Mouse (Mus musculus) CH12F3 (cell line): ENCODE results near the gene Dda1.

Experiments used
- in situ Hi-C: fragments of 300-500 bp; cut with MboI; formaldehyde crosslinking; loops from 2 replicates; pipeline ENCODE4 v1.14.3; 2020; ENCODE audit warnings: low sequenced_read_pairs

Dda1 gene

GRCm38 (mm10) chr8:71467201-71467600, 1.8 kb upstream of the Dda1 start:
- in situ Hi-C loops, result no loop called here

GRCm38 (mm10) chr8:71468001-71468400, 998 bp upstream of the Dda1 start:
- in situ Hi-C loops, result no loop called here

- in situ Hi-C loops, result no loop called here
Measured at GRCm38 (mm10) chr8:71469411-71469810, 412 bp downstream of the Dda1 start.

- in situ Hi-C loops, result no loop called here
Measured at GRCm38 (mm10) chr8:71470146-71470912, 1.3 kb downstream of the Dda1 start.

- in situ Hi-C loops, result no loop called here
Measured at GRCm38 (mm10) chr8:71470913-71471255, 1.9 kb downstream of the Dda1 start.

DNA sequence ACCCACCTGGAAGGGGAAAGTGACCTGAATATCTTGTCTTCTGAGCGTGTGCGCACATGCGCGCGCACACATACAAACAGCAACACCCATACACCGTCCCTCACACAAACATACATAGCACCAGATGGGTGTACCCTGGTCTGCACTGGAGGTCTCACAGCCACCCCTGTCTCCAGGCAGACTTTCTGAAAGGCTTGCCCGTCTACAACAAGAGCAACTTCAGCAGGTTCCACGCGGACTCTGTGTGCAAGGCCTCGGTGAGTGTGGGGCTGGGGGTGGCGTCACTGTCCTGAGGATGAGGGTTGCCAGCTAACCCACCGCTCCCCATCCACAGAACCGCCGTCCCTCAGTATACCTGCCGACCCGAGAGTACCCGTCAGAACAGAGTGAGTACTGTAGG, 2.9 kb downstream of the Dda1 start:
- in situ Hi-C loops, result no loop called here

DNA sequence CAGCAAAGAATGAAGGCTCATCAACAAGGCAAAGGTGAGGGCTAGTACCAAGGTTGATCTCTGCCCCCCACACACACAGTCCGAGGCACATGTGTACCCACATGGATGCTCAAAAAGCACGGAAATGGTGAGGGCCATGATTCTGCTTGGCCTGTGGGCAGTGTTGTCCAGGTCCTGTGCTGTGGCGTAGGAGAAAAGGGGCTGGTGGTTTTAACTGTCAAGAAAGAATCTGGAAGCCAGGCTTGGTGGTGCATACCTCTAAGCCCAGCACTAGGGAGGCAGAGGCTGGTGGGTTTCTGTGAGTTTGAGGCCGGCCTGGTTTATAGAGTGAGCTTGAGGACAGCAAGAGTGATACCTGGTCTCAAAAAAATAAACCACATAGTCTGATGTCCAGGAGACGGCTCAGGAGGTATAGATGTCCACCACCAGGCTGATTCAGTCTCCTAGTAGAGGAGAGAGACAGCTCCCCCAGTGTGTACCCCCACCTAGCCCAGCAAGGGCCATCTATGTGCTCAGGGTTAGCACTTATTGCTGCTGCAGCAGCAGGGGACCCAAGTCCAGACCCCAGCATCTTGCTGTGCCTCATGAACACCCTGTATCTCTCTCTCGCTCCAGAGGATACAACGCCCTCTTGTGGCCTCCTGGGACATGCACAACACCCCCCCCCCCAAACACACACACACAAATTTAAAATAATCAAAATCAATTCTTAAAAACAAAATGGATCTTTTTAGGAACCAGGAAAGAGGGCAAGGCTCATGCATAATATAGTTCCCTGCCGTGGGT, 3.8 kb downstream of the Dda1 start:
- in situ Hi-C loops, result no loop called here

DNA sequence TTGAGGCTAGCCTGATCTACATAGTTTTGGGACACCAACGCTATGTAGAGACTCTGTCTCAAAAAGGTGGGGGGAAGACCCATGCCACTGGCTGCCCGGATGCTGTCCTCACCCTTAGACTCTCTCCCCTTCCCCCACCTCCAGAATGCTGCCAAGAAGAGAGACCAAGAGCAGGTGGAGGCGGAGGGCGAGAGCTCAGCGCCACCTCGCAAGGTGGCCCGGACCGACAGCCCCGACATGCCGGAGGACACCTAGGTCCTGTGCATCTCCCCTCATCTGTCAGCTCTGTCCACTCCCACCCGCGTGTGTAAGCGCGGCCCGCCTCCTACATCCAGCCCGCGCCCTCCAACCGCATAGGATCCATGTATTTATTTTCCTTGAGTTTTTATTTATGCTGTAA, 5.3 kb downstream of the Dda1 start:
- in situ Hi-C loops, result no loop called here

DNA sequence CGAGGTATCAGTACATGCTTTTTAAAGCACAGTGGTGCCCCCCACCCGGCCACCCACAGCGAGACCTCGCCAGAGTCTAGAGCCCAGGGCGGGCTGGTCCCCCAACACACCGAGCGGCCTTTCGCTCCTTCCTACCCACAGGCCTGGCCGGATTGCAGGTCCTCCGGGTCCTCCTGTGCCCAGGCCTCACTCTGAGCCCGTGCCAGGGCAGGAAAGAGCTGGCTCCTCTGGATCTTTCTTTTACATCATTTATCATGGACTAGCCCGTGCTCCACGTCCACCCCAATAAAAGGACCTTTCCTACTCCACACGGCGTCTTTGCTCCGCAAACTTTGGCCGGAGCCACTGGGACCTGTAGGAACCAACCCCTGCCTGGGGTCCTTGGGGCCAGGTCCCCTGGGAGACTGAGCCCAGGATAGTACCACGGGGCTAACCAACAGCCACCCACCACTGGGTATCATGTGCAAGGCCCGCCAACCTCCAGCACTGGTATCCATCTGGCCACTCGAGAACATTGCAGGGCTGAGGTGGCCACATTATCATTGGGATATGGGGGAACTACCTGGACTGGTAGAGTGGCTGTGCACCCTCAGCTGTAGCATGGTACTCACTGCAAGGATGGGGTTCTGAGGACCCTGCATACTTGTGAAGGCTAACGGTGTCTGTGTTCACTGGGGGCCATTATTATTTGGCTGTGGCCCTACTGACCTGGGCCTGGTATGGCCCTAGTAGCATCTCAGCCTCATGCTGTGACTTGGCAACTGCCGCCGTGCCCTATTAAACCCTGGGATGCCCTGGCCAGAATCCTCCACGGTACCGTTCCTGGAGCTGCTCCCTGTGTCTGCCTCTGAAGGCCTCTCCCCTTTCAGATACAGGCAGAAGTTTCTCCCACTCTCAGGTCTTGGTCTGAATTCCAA, 6.0 kb downstream of the Dda1 start:
- in situ Hi-C loops, result no loop called here

DNA sequence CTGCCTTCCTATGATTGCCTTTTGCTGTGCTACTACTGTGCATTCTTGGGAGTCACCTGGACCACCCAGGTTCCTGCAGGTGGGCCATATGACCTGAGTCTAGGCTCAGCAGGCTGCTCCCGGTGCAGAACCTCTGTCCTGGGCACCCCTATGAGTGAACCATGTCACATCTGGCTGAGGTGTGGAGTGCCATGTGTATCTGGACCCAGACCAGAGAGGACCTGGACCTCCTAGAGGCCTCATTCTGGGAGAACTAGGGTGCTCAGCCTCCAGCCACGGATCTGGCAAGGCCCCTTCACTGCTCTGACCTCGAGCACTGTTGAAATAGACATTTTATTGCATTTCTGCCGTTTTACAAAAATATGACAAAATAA, 6.7 kb downstream of the Dda1 start:
- in situ Hi-C loops, result no loop called here

DNA sequence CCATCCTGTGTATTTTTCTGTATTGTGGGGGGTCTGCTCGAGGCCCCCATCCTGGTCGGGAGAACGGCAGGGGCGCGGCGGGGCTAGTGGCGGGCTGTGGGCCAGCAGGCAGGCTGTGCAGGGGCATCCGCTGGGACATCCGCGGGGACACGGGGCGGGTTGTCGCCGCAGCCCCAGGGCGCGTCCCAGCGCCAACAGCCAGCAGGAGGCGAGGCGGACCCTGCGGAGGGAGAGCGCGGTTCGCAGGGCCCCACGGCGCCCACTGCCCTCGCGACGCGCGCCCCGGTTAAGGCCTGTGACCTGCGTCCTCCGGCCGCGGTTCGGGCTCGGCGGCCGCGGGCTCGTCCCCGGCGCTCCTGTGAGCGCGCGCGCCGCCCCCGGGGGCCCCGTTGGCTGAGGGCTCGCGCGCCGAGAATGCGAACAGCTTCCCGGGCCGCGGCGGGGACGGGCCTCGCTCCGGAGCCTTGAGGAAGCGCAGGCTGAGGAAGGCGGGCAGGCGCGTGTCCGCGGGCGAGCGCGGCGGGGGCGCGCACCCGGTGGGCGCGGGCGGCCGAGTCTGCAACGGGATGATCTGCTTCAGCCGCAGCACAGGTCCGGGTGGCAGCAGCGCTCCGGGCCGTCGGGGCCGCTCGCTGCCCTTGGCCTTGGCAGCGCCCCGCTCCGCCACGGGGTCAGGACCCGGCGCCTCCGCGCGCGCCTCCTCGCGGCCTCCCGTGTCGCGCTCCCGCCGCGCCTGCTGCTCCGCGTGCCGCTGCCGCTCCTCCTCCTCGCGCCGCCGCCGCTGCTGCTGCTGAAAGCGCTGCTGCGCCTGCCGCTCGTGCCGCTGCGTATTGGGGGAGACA, 7.3 kb downstream of the Dda1 start:
- in situ Hi-C loops, result no loop called here

GRCm38 (mm10) chr8:71477196-71477845, 8.3 kb downstream of the Dda1 start:
- in situ Hi-C loops, result no loop called here

GRCm38 (mm10) chr8:71478943-71479342, 9.9 kb downstream of the Dda1 start:
- in situ Hi-C loops, result no loop called here

GRCm38 (mm10) chr8:71483932-71484331, 14.9 kb downstream of the Dda1 start:
- in situ Hi-C loops, result no loop called here

- in situ Hi-C loops, result no loop called here
Measured at GRCm38 (mm10) chr8:71484736-71485135, 15.7 kb downstream of the Dda1 start.

DNA sequence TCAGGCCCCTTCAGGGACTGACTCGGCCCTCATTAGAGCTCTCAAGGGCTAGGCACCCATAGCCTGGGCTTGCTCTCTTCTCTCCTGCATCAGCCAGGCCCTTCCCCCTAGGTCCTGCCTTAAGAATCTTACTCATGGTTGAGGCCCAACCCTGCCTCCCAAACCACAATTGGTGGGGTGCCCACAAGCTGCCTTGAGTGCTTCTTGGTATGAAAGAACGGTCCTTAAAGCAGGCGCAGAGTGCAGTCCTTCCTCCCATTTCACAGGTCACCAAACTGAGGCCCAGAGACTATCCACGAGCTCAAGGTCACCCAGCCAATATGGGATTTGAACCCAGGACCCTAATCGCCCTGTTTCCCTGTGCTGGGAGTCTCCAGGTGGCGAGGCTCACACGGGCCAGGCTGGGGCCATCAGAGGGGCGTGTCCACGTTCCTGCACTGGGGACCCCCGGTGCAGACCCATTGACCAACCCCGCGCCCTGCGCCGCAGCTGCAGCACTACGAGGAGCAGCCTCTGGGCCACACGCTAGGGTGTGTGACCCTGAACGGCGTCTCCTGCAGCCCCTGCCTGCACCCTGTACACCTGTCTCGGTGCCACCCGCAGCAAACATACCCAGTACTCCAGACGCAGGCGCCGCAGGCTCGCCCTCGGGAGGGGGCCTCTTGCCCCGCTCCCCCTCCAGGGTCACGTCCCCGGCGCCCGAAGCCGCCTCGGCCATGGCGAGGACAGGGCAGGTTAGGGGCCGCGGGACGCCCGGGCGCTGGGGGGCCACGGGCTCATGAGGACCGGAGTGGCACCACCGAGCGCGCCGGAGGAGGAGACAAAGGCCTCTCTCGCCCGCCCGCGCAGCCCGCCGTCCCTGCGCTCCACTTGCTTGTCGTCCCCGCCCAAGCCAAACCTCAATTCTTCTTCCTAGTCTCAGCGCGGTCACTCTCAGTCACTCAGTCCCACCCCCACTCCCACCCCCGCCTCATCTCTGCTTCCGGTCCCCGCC, 16.4 kb downstream of the Dda1 start, which contains the start of gene Ano8:
Gene Ano8, minus strand, starts transcription at position 822 of the 994 bp plus-strand sequence.
- in situ Hi-C loops, result no loop called here

- in situ Hi-C loops, result no loop called here
Measured at GRCm38 (mm10) chr8:71486136-71486529, 17.1 kb downstream of the Dda1 start.

DNA sequence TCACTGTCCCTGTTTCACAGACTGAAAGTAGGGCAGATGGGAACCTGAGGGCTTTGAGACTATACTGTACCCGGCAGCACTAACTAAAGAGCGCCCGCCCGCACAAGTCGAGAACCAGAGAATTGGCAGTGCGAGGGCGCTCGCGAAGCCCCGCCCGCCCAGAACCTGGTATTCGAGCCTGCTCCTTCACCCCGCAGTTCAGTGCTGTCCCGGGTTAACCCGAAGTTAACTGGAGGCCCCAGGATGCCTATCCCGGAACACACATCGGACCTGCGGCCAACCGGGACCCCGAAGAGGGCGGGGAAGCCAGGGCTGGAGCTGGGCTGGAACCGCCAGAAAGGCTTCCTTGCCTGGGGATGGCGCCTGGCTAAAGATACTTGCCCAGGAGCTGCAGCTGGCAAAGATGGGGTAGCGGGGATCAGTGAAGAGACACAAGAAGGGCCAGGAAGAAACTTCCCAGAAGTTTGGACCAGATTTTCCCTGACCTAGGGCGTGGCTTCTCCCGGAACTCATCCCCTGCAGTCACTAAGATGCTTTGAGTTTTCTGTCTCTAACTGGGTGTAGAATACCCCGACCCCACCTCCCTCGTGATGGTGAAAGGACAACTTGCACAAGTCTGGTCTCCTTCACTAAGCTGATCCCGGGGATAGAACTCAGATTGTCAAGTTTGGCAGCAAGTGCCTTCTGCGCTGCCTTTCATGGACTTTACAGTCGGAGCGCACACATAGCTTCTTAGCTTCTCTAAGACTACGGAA, 18.9 kb downstream of the Dda1 start, which contains the start of gene Gtpbp3:
Gene Gtpbp3, plus strand, starts transcription at position 413 of the 755 bp plus-strand sequence.
- in situ Hi-C loops, result no loop called here
